Mouse (Mus musculus) lung, adult 2 months (tissue): ENCODE measurements around the gene Jmy. TPM values are rescaled to one million over a fixed set of nuclear protein-coding genes. Genes with fewer than 3 reads are reported as not detected.

Experiments used
- DNase-seq: peaks from one replicate; pipeline ENCODE4 v3.0.0; 2022
- H3K4me1 ChIP-seq: fragments of 200-500 bp; 2 replicates; pipeline ENCODE4 v1.6.1; 2011; ENCODE audit warnings: low read length; ENCODE audit not compliant: control insufficient read depth, insufficient read depth
- H3K4me3 ChIP-seq: fragments of 200-500 bp; replicated peaks from 2 replicates; pipeline ENCODE3; 2011; ENCODE audit warnings: low read depth, mild to moderate bottlenecking, control low read depth, low read length; ENCODE audit errors: extremely low read depth
- CTCF ChIP-seq: fragments of 200-500 bp; IDR thresholded peaks from 2 replicates; pipeline ENCODE4 v1.5.1; 2011; ENCODE audit warnings: mild to moderate bottlenecking, low read length, control low read depth; ENCODE audit not compliant: insufficient read depth
- POLR2A ChIP-seq: fragments of 200-500 bp; IDR thresholded peaks from 2 replicates; pipeline ENCODE4 v1.6.1; 2011; ENCODE audit warnings: low read depth, mild to moderate bottlenecking, control low read depth, low read length, borderline replicate concordance; ENCODE audit errors: extremely low read depth
- WGBS: fragments of 180-500 bp; shearing (Covaris S2); methylation state at CpG from one replicate; pipeline ENCODE4 v1.1.7; 2018; 5-methylcytosine and 5-hydroxymethylcytosine counted together
- polyA plus RNA-seq: library from polyadenylated mRNA; depleted of rRNA; stranded (reverse); fragments of >200 nt; gene quantifications from 2 replicates; pipeline ENCODE4 v1.2.3, GENCODE M21; 2012

Jmy gene
- polyA plus RNA-seq, 1 experiment: 7.0 TPM

DNA sequence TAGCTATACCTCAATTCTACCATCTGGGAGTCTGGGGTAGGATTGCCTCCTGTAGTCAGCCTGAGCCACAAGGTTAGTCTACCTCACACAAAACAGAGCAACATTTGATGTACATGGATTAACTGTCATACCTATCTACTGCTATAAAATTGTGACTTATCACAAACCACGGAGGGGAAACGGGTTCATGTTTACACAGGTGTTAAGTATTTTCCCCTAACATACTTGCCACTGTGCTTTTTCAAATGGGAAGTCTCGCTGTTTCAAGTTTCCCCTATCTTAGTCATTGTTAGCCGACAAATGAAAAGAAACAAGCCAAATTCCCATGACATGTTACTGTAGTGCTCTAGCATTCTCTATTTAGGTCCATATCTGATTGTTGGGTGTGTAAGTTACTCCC lies 2.1 kb upstream of the Jmy start:
- Histone ChIP-seq H3K4me1 (peaks cover 10% of the 10 kb centered on the region), H3K4me3 (no peak overlapping the region)
- TF ChIP-seq CTCF (no peak), POLR2A (no peak)
- DNase-seq: no peak
- 45% methylated on average over 4 of the region's 4 CpGs for WGBS

GRCm38 (mm10) chr13:93499973-93500633 lies 495 bp upstream of the Jmy start:
- no peak for DNase-seq
- 9% methylated on average over 12 of the region's 12 CpGs for WGBS
- peaks cover 14% of the 10 kb centered on the region for H3K4me1 ChIP-seq
- peak overlapping the region; percentile 69 for H3K4me3 ChIP-seq
- TF ChIP-seq POLR2A (no peak), CTCF (no peak)

DNA sequence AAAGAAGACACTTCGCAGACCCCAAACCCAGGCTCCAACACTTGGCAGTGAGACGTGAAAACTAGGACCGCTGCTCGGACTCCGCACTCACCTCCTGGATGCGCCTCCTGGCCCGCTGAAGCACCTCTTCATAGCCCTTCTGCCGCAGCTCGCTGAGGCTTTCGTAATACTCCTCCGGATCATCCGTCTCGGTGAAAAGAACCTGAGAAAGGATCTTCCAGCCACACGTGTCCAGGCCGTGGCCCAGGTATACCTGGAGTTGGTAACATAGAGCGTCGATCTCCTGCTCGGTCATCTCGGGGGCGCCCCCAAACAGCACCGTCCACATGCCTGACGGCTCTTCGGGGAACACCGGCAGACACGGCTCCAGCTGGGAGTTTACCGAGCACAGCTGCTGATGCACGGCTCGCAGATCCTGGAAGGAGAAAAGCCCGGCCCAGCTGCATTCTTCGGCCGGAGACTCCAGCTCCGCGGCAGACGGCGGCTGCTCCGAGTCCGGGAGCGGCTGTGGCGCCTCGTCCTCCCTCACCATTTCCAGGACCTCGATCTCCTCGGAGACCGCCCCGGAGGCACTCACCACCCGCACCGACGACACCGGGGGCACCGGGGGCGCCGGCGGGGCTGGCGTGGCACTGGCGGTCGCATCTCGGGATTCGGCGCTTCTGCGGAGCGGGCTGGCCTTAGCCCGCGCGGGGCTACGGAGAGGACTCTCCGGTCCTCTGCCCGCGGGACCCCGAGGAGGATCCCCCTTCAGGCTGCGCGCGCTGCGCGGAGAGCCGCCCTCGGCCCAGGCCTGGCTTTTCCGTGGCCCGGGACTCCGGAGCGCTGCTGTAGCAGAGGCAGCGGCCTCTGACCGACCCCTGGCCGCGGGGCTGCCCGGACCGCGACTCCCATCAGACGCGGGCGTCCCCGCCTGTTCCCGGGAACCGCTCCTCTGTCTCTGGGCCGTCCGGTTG lies 1.1 kb downstream of the Jmy start:
- 1% methylated on average over 94 of the region's 94 CpGs for WGBS
- peak; percentile 56 for DNase-seq

DNA sequence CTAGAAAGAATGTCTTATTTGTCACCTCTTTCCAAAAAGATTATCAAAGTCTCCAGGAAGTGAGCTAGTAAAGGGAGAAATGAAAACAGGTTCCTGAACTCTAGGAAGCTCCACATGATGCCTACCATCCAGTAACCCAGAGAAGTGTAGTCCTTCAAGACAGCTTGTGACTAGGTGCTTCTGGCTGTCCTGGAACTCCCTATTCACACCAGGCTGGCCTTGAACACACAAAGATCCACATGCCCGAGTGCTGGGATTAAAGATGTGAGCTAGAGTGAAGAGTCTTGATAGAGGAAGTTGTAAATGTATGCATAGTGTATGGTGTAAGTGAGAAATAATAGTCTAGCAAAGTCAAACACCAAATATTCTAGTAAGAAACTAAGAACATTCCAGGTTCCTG lies 2.6 kb downstream of the Jmy start:
- peaks cover 18% of the 10 kb centered on the region for H3K4me1 ChIP-seq
- DNase-seq: no peak
- 24% methylated on average over 1 of the region's 1 CpGs for WGBS
- peak overlapping the region; percentile 7 for H3K4me3 ChIP-seq
- TF ChIP-seq POLR2A (no peak), CTCF (no peak)

More for the DNA sequence above, 1.1 kb downstream of the Jmy start:
- no peak for TF ChIP-seq CTCF
- H3K4me3 ChIP-seq: peak overlapping the region; percentile 79
- H3K4me1 ChIP-seq: peaks cover 18% of the 10 kb centered on the region

GRCm38 (mm10) chr13:93488510-93488909 lies 11.1 kb downstream of the Jmy start:
- H3K4me3 ChIP-seq: no peak overlapping the region
- WGBS: 81% methylated on average over 2 of the region's 2 CpGs
- TF ChIP-seq CTCF: no peak
- no peak for TF ChIP-seq POLR2A
- no peak for DNase-seq
- peaks cover 7% of the 10 kb centered on the region for H3K4me1 ChIP-seq

DNA sequence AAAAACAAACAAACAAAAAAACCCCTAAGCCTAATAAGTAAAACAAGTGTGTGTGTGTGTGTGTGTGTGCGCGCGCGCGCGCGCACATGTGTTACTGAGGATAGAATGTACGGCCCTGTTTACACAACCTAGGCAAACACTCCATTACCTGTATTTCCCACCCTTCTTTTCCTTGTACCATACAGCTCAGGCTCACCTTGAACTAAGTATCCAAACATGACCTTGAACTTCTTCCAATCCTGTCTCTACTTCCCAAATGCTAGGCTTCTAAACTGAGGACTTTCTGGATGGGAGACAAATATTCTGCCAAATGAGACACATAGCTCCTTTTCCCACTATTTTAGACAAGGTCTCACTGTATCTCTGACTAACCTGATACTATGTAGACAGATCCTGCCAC lies 11.9 kb downstream of the Jmy start:
- TF ChIP-seq POLR2A (no peak), CTCF (no peak)
- Histone ChIP-seq H3K4me3 (no peak overlapping the region), H3K4me1 (peaks cover 7% of the 10 kb centered on the region)
- no peak for DNase-seq
- WGBS: 70% methylated on average over 8 of the region's 8 CpGs

GRCm38 (mm10) chr13:93484276-93484675 lies 15.3 kb downstream of the Jmy start:
- Histone ChIP-seq H3K4me1 (peaks cover 7% of the 10 kb centered on the region), H3K4me3 (no peak overlapping the region)
- 88% methylated on average over 3 of the region's 3 CpGs for WGBS
- TF ChIP-seq CTCF (no peak), POLR2A (no peak)
- no peak for DNase-seq

DNA sequence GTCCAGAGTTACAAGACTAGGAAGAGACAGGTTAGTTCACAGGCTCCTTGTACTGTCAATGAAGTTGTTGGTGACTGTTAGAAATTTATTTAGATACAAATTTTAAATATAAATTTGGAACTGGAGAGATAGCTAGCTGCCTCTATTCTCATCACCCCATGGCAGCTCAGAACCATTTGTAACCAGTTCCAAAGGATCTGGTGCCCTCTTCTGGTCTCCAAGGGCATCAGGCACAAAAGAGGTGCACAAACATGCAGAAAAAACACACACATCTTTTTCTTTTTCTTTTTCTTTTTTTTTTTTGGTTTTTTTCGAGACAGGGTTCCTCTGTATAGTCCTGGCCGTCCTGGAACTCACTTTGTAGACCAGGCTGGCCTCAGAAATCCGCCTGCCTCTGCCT lies 18.5 kb downstream of the Jmy start:
- no peak for DNase-seq
- TF ChIP-seq CTCF (no peak), POLR2A (no peak)
- 95% methylated on average over 3 of the region's 3 CpGs for WGBS
- H3K4me3 ChIP-seq: no peak overlapping the region
- H3K4me1 ChIP-seq: no peaks in the 10 kb centered on the region; the same call in 1 of the 2 replicates

DNA sequence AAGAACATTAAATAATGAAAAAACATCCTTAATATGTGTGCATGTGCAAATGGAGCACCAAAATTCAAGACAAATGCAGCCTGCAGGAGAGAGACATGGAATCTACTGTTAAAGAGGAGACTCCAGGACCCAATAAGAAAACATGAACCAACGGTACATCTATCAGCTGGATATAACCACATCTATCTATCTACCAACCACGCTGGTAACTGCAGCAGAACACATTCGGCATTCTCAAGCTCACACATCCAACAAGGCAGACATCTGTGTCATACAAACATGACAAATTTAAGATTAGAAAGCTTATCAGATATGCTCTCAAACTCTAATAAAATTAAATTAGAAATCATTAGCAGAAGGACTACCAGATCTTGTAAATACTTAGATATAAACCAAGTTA lies 21.3 kb downstream of the Jmy start:
- Histone ChIP-seq H3K4me1 (no peaks in the 10 kb centered on the region), H3K4me3 (no peak overlapping the region)
- no peak for DNase-seq
- no peak for TF ChIP-seq CTCF
- 89% methylated on average over 3 of the region's 3 CpGs for WGBS

- no peak for DNase-seq
- WGBS: 88% methylated on average over 3 of the region's 3 CpGs
- TF ChIP-seq POLR2A (no peak), CTCF (no peak)
These were observed 31.3 kb downstream of the Jmy start for GRCm38 (mm10) chr13:93468355-93468754.

More at GRCm38 (mm10) chr13:93468355-93468754, 31.3 kb downstream of the Jmy start:
- H3K4me1 ChIP-seq: no peaks in the 10 kb centered on the region
- no peak overlapping the region for H3K4me3 ChIP-seq
